Mouse (Mus musculus) liver, embryonic 14.5 days (tissue): Measurements from ENCODE around the gene Slc43a2. TPM values are rescaled to one million over a fixed set of nuclear protein-coding genes. Genes with fewer than 3 reads are reported as not detected.
A peak's percentile ranks its signal among the peaks of the same experiment; 100 is the strongest.

Experiments
- ATAC-seq: fragments of 200-750 bp; cut with Nextera tagmentation; 2 replicates; pipeline ENCODE4 v1.8.0; 2017; ENCODE audit warnings: moderate number of reproducible peaks, mild to moderate bottlenecking, moderate library complexity; ENCODE audit not compliant: insufficient read depth
- DNase-seq, 3 experiments: peaks; one replicate each; pipeline ENCODE4 v3.0.0-alpha.2; 2012 to 2013; ENCODE audit warnings: low read depth in 3 of 3, low spot score in 3 of 3
- H3K27ac ChIP-seq: fragments of 300-500 bp; sonication (generic); 2 replicates; pipeline ENCODE4 v1.5.1; 2014; ENCODE audit warnings: moderate library complexity, mild to moderate bottlenecking, control low read depth, inconsistent platforms
- H3K27me3 ChIP-seq: fragments of 300-500 bp; sonication (generic); 2 replicates; pipeline ENCODE4 v1.6.1; 2014; ENCODE audit warnings: mild to moderate bottlenecking, low read length, moderate library complexity; ENCODE audit not compliant: control insufficient read depth, insufficient read depth
- H3K36me3 ChIP-seq: fragments of 300-500 bp; sonication (generic); replicated peaks from 2 replicates; pipeline ENCODE4 v1.6.1; 2014; ENCODE audit warnings: low read depth; ENCODE audit not compliant: control insufficient read depth, insufficient read depth
- H3K4me1 ChIP-seq, 2 experiments: fragments of 200-500 bp in 1 of 2; fragments of 300-500 bp in 1 of 2; sonication (generic) in 1 of 2; replicated peaks; 2 replicates each; pipeline ENCODE4 v1.6.1; 2012 to 2014; ENCODE audit warnings: antibody characterized with exemption in 1 of 2, inconsistent platforms in 1 of 2, low read length in 1 of 2; ENCODE audit not compliant: control insufficient read depth in 2 of 2, insufficient read depth in 2 of 2
- H3K4me2 ChIP-seq: fragments of 300-500 bp; sonication (generic); 2 replicates; pipeline ENCODE4 v1.6.1; 2014; ENCODE audit warnings: low read depth, mild to moderate bottlenecking, control low read depth, moderate library complexity
- H3K4me3 ChIP-seq, 2 experiments: fragments of 200-500 bp in 1 of 2; fragments of 300-500 bp in 1 of 2; sonication (generic) in 1 of 2; 2 replicates each; pipeline ENCODE4 v1.5.1; 2012 to 2014; ENCODE audit warnings: low read depth in 2 of 2, low read length in 2 of 2, mild to moderate bottlenecking in 2 of 2, control low read depth in 1 of 2, inconsistent platforms in 1 of 2, moderate library complexity in 1 of 2; ENCODE audit not compliant: insufficient read depth in 1 of 2
- H3K9ac ChIP-seq: fragments of 300-500 bp; sonication (generic); replicated peaks from 2 replicates; pipeline ENCODE4 v1.6.1; 2014; ENCODE audit warnings: mild to moderate bottlenecking, control low read depth, moderate library complexity
- H3K9me3 ChIP-seq: fragments of 300-500 bp; sonication (generic); 2 replicates; pipeline ENCODE4 v1.6.1; 2016; ENCODE audit warnings: low read length, mixed read lengths; ENCODE audit not compliant: control insufficient read depth
- CTCF ChIP-seq: IDR thresholded peaks from 2 replicates; pipeline ENCODE4 v1.5.1; 2016; ENCODE audit warnings: antibody characterized with exemption, low read depth, control low read depth
- EP300 ChIP-seq: IDR thresholded peaks from 2 replicates; pipeline ENCODE4 v1.6.1; 2016; ENCODE audit warnings: antibody characterized with exemption, low read depth
- WGBS: fragments of 180-500 bp; shearing (Covaris S2); extraction: QIAGEN DNeasy Blood & Tissue Kit; methylation state at CpG from one replicate; pipeline ENCODE4 v1.1.7; 2014; ENCODE audit not compliant: insufficient replicate concordance; 5-methylcytosine and 5-hydroxymethylcytosine counted together
- polyA plus RNA-seq, 2 experiments: library from polyadenylated mRNA; depleted of rRNA in 1 of 2; stranded (reverse) in 1 of 2; unstranded in 1 of 2; fragments of >200 nt; fragmentation: Nextera tagmentation in 1 of 2; extraction: Ambion mirVana in 1 of 2; gene quantifications; 2 replicates each; pipeline versions ENCODE4 v1.2.1 to v1.2.3; 2012 to 2014

Gene Slc43a2
- polyA plus RNA-seq (2012; rRNA removed): 2.7 and 3.0 TPM in 2 replicates
- polyA plus RNA-seq (2014; fragmentation: Nextera tagmentation; extraction: Ambion mirVana): 2.4 and 2.8 TPM in 2 replicates

- H3K9me3 ChIP-seq: no peaks in the 10 kb centered on the region
- H3K4me2 ChIP-seq: peak within 1 kb of the TSS; percentile 97
- ATAC-seq: peak; percentile 88
- H3K4me1 ChIP-seq: peaks cover 5 to 14% of the 10 kb centered on the region in 2 experiments
- peak within 1 kb of the TSS; percentile 44 for H3K27ac ChIP-seq
- DNase-seq: peak; percentile 85 to 90 (median 86)
- no peaks in the 10 kb centered on the region for H3K36me3 ChIP-seq
- WGBS: under 1% methylated on average over 62 of the region's 62 CpGs
- peaks cover 2% of the 10 kb centered on the region; the same call in 1 of the 2 replicates for H3K27me3 ChIP-seq
- TF ChIP-seq CTCF (no peak), EP300 (peak; percentile 16; the same call in 1 of the 2 replicates)
- peak within 1 kb of the TSS; percentile 92 for H3K9ac ChIP-seq
- peak within 1 kb of the TSS; percentile 80 for H3K4me3 ChIP-seq
These were observed at the start of gene Slc43a2 for GRCm38 (mm10) chr11:75531469-75532242. TSS of gene Slc43a2 (plus strand) at chr11:75531694.

GRCm38 (mm10) chr11:75486192-75486591, 45.3 kb upstream of the Slc43a2 start:
- 19% methylated on average over 3 of the region's 3 CpGs for WGBS

GRCm38 (mm10) chr11:75486601-75487285, 44.8 kb upstream of the Slc43a2 start, which contains the start of gene Prpf8:
TSS of gene Prpf8 (plus strand) at chr11:75486816.
- H3K27ac ChIP-seq: peak within 1 kb of the TSS; percentile 55
- peak within 1 kb of the TSS; percentile 99 for H3K4me2 ChIP-seq
- peak within 1 kb of the TSS; percentile 97 for H3K9ac ChIP-seq
- no peaks in the 10 kb centered on the region for H3K9me3 ChIP-seq
- ATAC-seq (peak; percentile 98), DNase-seq (peak; percentile 96 to 97 (median 97))
- TF ChIP-seq CTCF: no peak
- no peak for TF ChIP-seq EP300
- WGBS: under 1% methylated on average over 52 of the region's 52 CpGs
- peak within 1 kb of the TSS; percentile 74 to 100 for H3K4me3 ChIP-seq
- peaks cover 31% of the 10 kb centered on the region for H3K36me3 ChIP-seq
- peaks cover 8 to 11% of the 10 kb centered on the region in 2 experiments for H3K4me1 ChIP-seq
- no peaks in the 10 kb centered on the region for H3K27me3 ChIP-seq

More at GRCm38 (mm10) chr11:75486192-75486591, 45.3 kb upstream of the Slc43a2 start:
- DNase-seq (no peak), ATAC-seq (no peak)
- Histone ChIP-seq H3K27me3 (no peaks in the 10 kb centered on the region), H3K36me3 (peaks cover 26% of the 10 kb centered on the region), H3K9ac (no peak overlapping the region), H3K4me2 (peak overlapping the region; percentile 44), H3K4me3 (peak overlapping the region in 1 of 2 experiments; percentile 100; a peak in 2 of 4 replicates), H3K27ac (no peak overlapping the region), H3K9me3 (no peaks in the 10 kb centered on the region), H3K4me1 (peaks cover 8 to 11% of the 10 kb centered on the region in 2 experiments)
- TF ChIP-seq CTCF: no peak
- TF ChIP-seq EP300: no peak

- DNase-seq: no peak
- no peak for ATAC-seq
- Histone ChIP-seq H3K36me3 (peaks cover 39% of the 10 kb centered on the region), H3K4me3 (peak overlapping the region; percentile 74 to 100), H3K4me2 (peak overlapping the region; percentile 99), H3K9ac (peak overlapping the region; percentile 97), H3K4me1 (peaks cover 8 to 11% of the 10 kb centered on the region in 2 experiments), H3K9me3 (no peaks in the 10 kb centered on the region), H3K27me3 (no peaks in the 10 kb centered on the region), H3K27ac (no peak overlapping the region)
- TF ChIP-seq EP300 (no peak), CTCF (no peak)
- WGBS: 13% methylated on average over 6 of the region's 6 CpGs
These were observed 44.0 kb upstream of the Slc43a2 start for GRCm38 (mm10) chr11:75487496-75487895.
